ENCODE assay signal across 9 mouse cellular contexts in the genomic region with DNA sequence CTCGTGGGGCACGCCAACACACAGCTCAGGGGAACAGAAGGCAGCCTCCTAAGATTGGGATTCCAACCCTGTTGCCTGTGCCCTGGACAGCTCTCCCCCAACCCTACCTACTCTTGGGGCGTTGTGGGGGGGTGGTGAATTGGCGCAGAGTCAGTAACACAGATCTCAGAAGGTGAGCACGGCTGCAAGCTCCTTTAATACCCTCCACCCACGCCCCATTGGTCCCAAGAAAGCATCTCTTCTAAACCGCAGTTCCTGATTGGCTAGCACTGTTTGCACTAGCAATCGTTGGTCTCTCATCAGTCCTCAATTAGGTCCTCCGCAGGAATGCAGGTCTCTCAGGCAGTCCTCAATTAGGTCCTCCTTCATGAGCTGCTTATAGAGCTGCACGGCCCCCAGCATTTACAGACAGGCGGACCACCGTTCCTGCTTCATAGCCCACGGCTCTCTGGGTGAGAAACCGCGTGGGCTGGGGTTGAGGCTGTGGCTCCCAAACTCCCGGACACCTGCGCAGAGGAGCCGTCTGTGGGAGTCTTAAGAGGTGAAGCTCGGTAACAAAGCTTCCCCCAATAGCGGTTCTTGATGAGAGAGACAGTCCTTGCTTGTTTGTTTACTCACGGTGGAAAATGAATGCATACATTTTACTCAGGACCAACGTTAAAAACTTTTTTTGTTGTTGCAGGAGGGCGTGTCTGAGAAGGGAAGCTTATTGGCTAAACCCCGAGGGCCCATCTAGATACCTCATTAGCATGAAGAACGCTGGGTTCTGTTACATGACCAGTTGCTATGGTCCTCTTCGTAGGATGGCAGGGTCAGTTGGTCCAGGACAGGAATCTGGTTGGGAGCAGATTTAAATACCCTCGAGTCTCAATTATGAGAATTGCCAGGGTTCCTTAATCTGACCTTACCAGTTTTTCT. TPM values are rescaled to one million over a fixed set of nuclear protein-coding genes. Genes with fewer than 3 reads are reported as not detected.
A peak's percentile ranks its signal among the peaks of the same experiment; 100 is the strongest.
DNase-seq lines count a peak whose midpoint lies in the region; ATAC-seq and TF ChIP-seq lines count a peak whose summit lies in the region.
"Had no signal": no experiment of that assay in that cellular context is flagged by ENCODE, and none has a peak within 500 bp of the region (broad histone marks: within the 10 kb centered on the region; RNA-seq: fewer than 3 reads in every experiment).

No protein-coding gene starts in this region.

- H3K9ac ChIP-seq in heart, postnatal 0 days (replicated peaks; ENCODE audit: low read depth, low read length), result no peak overlapping the region
- H3K9ac ChIP-seq in ES-E14 (ENCODE audit: insufficient read depth, low read depth, low read length, poor library complexity, severe bottlenecking), result peak overlapping the region; percentile 78
- peak overlapping the region; percentile 27 for H3K9ac ChIP-seq in midbrain, embryonic 11.5 days (ENCODE audit: low read length)

- in situ Hi-C loops in ES-E14 (cut with MboI; ENCODE audit: low sequenced_read_pairs in 2 of 2, unreplicated experiment in 2 of 2), result no loop called here

- H3K9me3 ChIP-seq in heart, postnatal 0 days (replicated peaks; ENCODE audit: control insufficient read depth, low read length), result no peaks in the 10 kb centered on the region
- no peaks in the 10 kb centered on the region for H3K9me3 ChIP-seq in ES-E14 (ENCODE audit: control insufficient read depth, insufficient read depth, low read depth, low read length)
- no peaks in the 10 kb centered on the region for H3K9me3 ChIP-seq in embryonic facial prominence, embryonic 10.5 days
- no peaks in the 10 kb centered on the region for H3K9me3 ChIP-seq in midbrain, embryonic 11.5 days (ENCODE audit: control insufficient read depth, low read length)

- no peak for TF ChIP-seq EP300 in heart, postnatal 0 days (IDR thresholded peaks at IDR 0.05; ENCODE audit: low read depth)

- H3K36me3 ChIP-seq in heart, postnatal 0 days (replicated peaks; ENCODE audit: control insufficient read depth, insufficient read depth, low read length), result no peaks in the 10 kb centered on the region
- 0 out of 2 replicates have a peak, but pooled peaks cover 2% of the 10 kb centered on the region for H3K36me3 ChIP-seq in ES-E14 (ENCODE audit: control insufficient read depth, insufficient read depth, low read length, poor library complexity, severe bottlenecking)
- H3K36me3 ChIP-seq in embryonic facial prominence, embryonic 10.5 days (replicated peaks), result no peaks in the 10 kb centered on the region
- H3K36me3 ChIP-seq in midbrain, embryonic 11.5 days (ENCODE audit: control insufficient read depth, insufficient read depth, low read length), result no peaks in the 10 kb centered on the region

- 0 out of 2 replicates have a peak, but pooled peaks cover 2% of the 10 kb centered on the region for H3K27me3 ChIP-seq in heart, postnatal 0 days (ENCODE audit: control insufficient read depth, insufficient read depth, low read length)
- H3K27me3 ChIP-seq in embryonic facial prominence, embryonic 10.5 days (replicated peaks; ENCODE audit: low read depth, poor library complexity, severe bottlenecking), result no peaks in the 10 kb centered on the region
- H3K27me3 ChIP-seq in midbrain, embryonic 11.5 days (ENCODE audit: control insufficient read depth, insufficient read depth, low read length), result no peaks in the 10 kb centered on the region

- 35% methylated on average over 27 of the region's 27 CpGs for WGBS in heart, postnatal 0 days
- WGBS in embryonic facial prominence, embryonic 10.5 days, result 47% methylated on average over 27 of the region's 27 CpGs
- WGBS in midbrain, embryonic 11.5 days, result 40% methylated on average over 27 of the region's 27 CpGs

- DNase-seq in heart, postnatal 0 days (ENCODE audit: low spot score), result no peak
- DNase-seq in heart, postnatal 25 days (ENCODE audit: low spot score), result no peak
- DNase-seq in ES-E14 (ENCODE audit: low read depth, low spot score), result peak; percentile 91
- DNase-seq in embryonic facial prominence, embryonic 10.5 days (ENCODE audit: low spot score), result peak; percentile 34
- DNase-seq in midbrain, embryonic 11.5 days (ENCODE audit: low spot score, missing footprints), result peak; percentile 91
- no peak for DNase-seq in left cerebral cortex, adult 9 months (ENCODE audit: low spot score in 2 of 2)
- no peak for DNase-seq in adrenal gland, postnatal 36 days
- no peak for DNase-seq in urinary bladder, postnatal 25 days (ENCODE audit: low spot score)

- no peak for ATAC-seq in heart, postnatal 0 days (ENCODE audit: insufficient read depth, low read depth)
- ATAC-seq in midbrain, embryonic 11.5 days (ENCODE audit: low FRiP score), result peak; percentile 62

- 0 out of 2 replicates have a peak, but pooled peaks cover 6% of the 10 kb centered on the region for H3K4me1 ChIP-seq in heart, postnatal 0 days (ENCODE audit: control insufficient read depth, insufficient read depth)
- peaks cover 0 to 9% of the 10 kb centered on the region in 2 experiments; a peak in 1 of 4 replicates for H3K4me1 ChIP-seq in ES-E14 (ENCODE audit: control insufficient read depth in 2 of 2, insufficient read depth in 2 of 2, low read length in 2 of 2, poor library complexity in 1 of 2)
- H3K4me1 ChIP-seq in embryonic facial prominence, embryonic 10.5 days, result peaks cover 19% of the 10 kb centered on the region
- no peaks in the 10 kb centered on the region for H3K4me1 ChIP-seq in midbrain, embryonic 11.5 days (ENCODE audit: control insufficient read depth, insufficient read depth, low read length)

- H3K4me2 ChIP-seq in heart, postnatal 0 days (ENCODE audit: low read depth, low read length), result peak overlapping the region; percentile 18; the same call in 1 of the 2 replicates
- H3K4me2 ChIP-seq in midbrain, embryonic 11.5 days, result peak overlapping the region; percentile 27

- intact Hi-C loops in heart, postnatal 25 days (cut with DNase I), result loop anchor here (5.0 kb wide), 1 partner anchor 83 kb away; no protein-coding TSS in a partner anchor

- no peak overlapping the region for H3K27ac ChIP-seq in heart, postnatal 0 days (ENCODE audit: low read depth)
- peak overlapping the region; percentile 96 for H3K27ac ChIP-seq in ES-E14 (ENCODE audit: insufficient read depth, low read depth, low read length, poor library complexity, severe bottlenecking)
- peak overlapping the region; percentile 60; the same call in 1 of the 2 replicates for H3K27ac ChIP-seq in embryonic facial prominence, embryonic 10.5 days (replicated peaks)
- no peak overlapping the region for H3K27ac ChIP-seq in midbrain, embryonic 11.5 days (ENCODE audit: low read depth, low read length)

- no peak for TF ChIP-seq CTCF in heart, postnatal 0 days (IDR thresholded peaks at IDR 0.05; ENCODE audit: low read depth)

- H3K4me3 ChIP-seq in heart, postnatal 0 days (ENCODE audit: low read depth, low read length), result no peak overlapping the region
- peak overlapping the region; percentile 1 to 72 for H3K4me3 ChIP-seq in ES-E14 (ENCODE audit: insufficient read depth in 1 of 2, low read depth in 1 of 2, low read length in 2 of 2, poor library complexity in 1 of 2, severe bottlenecking in 1 of 2)
- H3K4me3 ChIP-seq in embryonic facial prominence, embryonic 10.5 days, result peak overlapping the region; percentile 37
- peak overlapping the region; percentile 18 for H3K4me3 ChIP-seq in midbrain, embryonic 11.5 days (ENCODE audit: low read depth, low read length)

TF ChIP-seq in ES-E14, 5 proteins besides CTCF, POLR2A, EP300 and RAD21:
- TF ChIP-seq HCFC1 (IDR thresholded peaks at IDR 0.05; ENCODE audit: borderline replicate concordance, insufficient read depth, low read length) (peak; percentile 70; the same call in 1 of the 2 replicates), ZNF384 (IDR thresholded peaks at IDR 0.05; ENCODE audit: low read depth, low read length) (no peak)

RNA-seq across cellular contexts. Expression of gene St6galnac1, which starts 50.0 kb away (rescaled TPM):
- not detected in 2 replicates for total RNA-seq in heart, postnatal 0 days (2014; rRNA removed; ENCODE audit: low replicate concordance)
- polyA plus RNA-seq in heart, postnatal 0 days (2015; fragmentation: Nextera tagmentation; extraction: Ambion mirVana), result not detected in 2 replicates
- not detected for total RNA-seq in heart, postnatal 25 days (2021)
- total RNA-seq in ES-E14 (2012; rRNA removed), result not detected in 2 replicates
- not detected in 2 replicates for polyA plus RNA-seq in embryonic facial prominence, embryonic 10.5 days (2016; fragmentation: Nextera tagmentation; extraction: Ambion mirVana)
- not detected in 2 replicates for polyA plus RNA-seq in midbrain, embryonic 11.5 days (2014; fragmentation: Nextera tagmentation; extraction: Ambion mirVana)
- total RNA-seq in adrenal gland, postnatal 36 days (2021), result under 1 TPM in 1 of 2 experiments, not detected in 1; 0.33 TPM
- total RNA-seq: hematopoietic stem cell, adult 5-6 weeks had no signal

Comparison
In these comparisons a context has a peak if more than half of its experiments do, and no peak if none do; other contexts are left out.
1. DNase-seq: peak in ES-E14 (single experiment), embryonic facial prominence, embryonic 10.5 days (single experiment) and midbrain, embryonic 11.5 days (single experiment); none in heart, postnatal 0 days (single experiment), heart, postnatal 25 days (single experiment), left cerebral cortex, adult 9 months (0 of 2), adrenal gland, postnatal 36 days (0 of 2) and urinary bladder, postnatal 25 days (single experiment).
2. H3K27ac ChIP-seq: peak in ES-E14 (single experiment) and embryonic facial prominence, embryonic 10.5 days (single experiment); none in heart, postnatal 0 days (single experiment) and midbrain, embryonic 11.5 days (single experiment).